Mouse (Mus musculus) cerebellum, adult 18-20 months (tissue): ENCODE data around the gene Fam192a.

Experiments used
- DNase-seq, 2 experiments: peaks; one replicate each; pipeline ENCODE4 v3.0.0; 2021

The Fam192a gene

DNA sequence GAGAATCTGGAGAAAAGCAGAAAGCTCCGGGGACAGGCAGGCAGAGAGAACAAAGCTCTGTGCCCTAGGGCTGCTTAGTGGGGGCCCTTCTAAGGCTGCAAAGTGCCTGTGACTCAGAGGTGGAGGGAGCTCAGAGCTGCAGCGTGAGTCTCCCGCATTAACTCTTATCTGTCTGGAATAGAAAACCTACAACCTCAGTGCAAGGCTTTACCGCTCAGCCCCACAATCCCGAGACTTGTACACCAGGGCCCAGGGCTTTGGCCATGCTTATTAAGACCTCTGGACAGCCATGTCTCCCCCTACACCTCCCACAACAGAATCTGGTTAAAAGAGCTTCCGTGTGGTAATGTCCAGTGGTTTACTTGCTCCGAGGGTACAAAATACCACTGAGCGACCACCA is 69.8 kb downstream of the Fam192a start:
- no peak for DNase-seq

DNA sequence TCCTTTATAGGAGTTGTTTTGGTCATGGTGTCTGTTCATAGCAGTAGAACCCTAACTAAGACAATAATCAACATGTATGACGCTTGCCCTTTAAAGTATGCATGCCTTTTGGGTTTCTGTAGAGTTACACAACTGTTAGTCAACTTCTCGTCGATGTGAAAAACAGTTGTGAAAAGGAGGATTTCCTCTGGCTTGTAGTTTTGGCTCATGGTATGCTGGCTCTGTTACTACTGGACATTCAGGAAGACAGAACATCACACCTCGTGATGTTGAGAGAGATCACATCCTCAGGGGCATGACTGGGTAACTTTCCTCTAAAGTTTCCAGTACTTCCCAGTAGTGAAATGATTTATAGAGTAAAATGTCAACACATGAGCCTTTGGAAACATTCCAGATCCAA is 71.2 kb downstream of the Fam192a start:
- no peak for DNase-seq

DNA sequence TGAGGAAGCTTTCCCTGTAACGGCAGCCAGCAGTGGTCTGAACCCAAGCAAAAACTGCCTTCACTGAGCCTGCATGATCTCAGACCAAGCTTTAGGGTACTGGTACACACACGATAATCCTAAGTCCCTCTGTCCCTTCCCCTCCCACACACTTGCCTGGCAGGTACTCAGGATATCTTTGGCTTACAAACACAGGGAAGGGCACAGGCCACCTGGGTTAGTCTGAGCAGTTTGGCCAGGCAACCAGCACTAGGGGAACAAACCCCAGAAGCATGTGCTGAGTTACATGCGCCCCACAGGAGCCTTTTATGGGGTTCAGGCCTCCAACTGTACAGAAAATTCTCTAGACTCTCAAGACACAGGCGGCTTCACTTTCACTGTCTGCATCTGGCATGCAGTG is 71.9 kb downstream of the Fam192a start:
- no peak for DNase-seq

DNA sequence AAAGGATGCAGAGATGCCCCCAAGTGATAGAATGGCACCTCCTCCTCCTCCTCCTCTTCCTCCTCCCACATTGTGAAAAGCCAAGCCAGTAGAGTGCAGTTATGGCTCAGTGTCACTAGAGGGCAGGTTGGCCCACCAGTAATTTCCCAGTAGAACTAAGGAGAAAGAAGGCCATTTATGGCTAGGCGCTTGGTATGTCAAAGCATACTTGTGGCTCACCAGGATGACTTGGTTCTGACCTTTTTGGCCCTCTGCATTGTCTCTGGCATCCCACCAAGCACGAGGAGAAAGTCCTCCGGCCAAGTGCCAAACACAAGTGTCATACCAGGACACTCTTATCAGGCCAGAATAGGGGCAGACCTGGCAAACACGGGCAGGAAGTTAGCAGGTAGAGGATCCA is 73.6 kb downstream of the Fam192a start:
- peak; percentile 12 to 20 for DNase-seq

DNA sequence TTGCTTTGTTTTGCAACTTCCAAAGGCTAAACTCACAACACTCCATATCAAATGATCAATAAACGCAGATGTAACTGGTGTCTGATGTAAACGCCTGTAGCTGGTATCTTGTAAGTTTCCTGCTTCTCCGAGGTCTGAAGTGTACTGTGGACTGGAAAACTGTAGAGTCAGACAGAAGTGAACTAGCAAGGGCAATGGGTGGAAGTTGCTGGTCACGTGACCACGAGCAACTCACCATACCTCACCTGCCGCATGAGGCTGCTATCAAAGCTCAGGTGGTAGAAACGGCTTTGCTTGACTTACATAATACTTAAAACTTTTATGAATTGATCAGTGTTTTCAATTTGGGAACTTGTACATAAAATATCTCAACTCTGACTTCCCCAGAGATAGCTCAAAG is 74.6 kb downstream of the Fam192a start:
- no peak for DNase-seq

DNA sequence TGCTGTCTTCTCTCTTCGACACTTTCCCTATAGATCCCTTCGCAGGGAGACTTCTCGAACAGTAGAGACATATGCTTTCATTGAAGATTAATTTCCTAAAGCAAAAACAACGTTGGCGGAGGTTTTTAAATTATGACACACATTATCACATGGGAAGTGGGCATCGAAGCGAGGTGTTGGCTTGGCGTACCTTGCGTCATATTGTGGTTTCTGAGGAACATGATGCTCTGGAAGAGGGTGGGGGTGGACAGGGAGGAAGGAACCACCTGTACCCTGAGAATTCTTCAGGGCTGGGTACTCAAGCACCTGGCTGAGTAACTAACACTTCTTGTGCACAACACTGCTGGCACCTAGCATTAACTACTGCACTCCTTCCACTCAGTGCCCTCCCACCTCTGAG is 77.2 kb downstream of the Fam192a start:
- no peak for DNase-seq
